Mouse (Mus musculus): ENCODE measurements around the gene Pla2g4a. TPM values are rescaled to one million over a fixed set of nuclear protein-coding genes. Genes with fewer than 3 reads are reported as not detected.

Gene Pla2g4a
- polyA plus RNA-seq, 1 experiment from 2014 or later: 2.1 TPM

DNA sequence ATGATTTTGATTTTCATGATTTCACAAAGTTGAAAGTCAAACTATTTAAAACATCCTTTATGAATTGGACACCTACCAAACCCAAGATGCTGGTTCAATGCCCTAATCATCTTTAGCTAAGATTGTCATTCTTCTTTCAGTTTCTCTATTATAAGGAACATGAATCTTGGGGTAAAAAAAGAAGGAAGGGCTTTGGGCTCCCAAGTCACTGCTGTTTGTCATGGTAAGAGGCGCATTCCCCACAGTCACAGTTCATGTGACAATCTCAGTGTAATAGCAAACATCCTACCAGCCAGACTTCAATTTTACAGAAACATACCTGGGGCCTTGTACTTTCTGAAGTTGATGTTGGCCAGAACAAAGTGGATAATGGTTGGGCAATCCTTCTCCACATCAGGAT is 119.2 kb downstream of the Pla2g4a start:
- Histone ChIP-seq H3K4me1 (replicated peaks; ENCODE audit: control insufficient read depth, insufficient read depth, low read length) (no peaks in the 10 kb centered on the region), H3K36me3 (replicated peaks; ENCODE audit: control insufficient read depth, insufficient read depth) (no peaks in the 10 kb centered on the region), H3K4me3 (replicated peaks; ENCODE audit: low read length) (no peak overlapping the region), H3K4me2 (replicated peaks) (no peak overlapping the region), H3K27me3 (ENCODE audit: control insufficient read depth, insufficient read depth, low read length) (no peaks in the 10 kb centered on the region), H3K27ac (no peak overlapping the region), H3K9me3 (ENCODE audit: control insufficient read depth, low read length) (no peaks in the 10 kb centered on the region), H3K9ac (no peak overlapping the region)
- DNase-seq (ENCODE audit: low spot score): peak; percentile 5
- WGBS: 96% methylated on average over 1 of the region's 1 CpGs
- no peak for ATAC-seq (ENCODE audit: low FRiP score)

GRCm38 (mm10) chr1:149840961-149841416 is 120.1 kb downstream of the Pla2g4a start:
- 91% methylated on average over 4 of the region's 4 CpGs for WGBS
- H3K9ac ChIP-seq: no peak overlapping the region
- ATAC-seq (ENCODE audit: low FRiP score) (no peak), DNase-seq (ENCODE audit: low spot score) (no peak)
- H3K4me3 ChIP-seq (replicated peaks; ENCODE audit: low read length): no peak overlapping the region
- no peak overlapping the region for H3K4me2 ChIP-seq (replicated peaks)
- H3K36me3 ChIP-seq (replicated peaks; ENCODE audit: control insufficient read depth, insufficient read depth): no peaks in the 10 kb centered on the region
- H3K4me1 ChIP-seq (replicated peaks; ENCODE audit: control insufficient read depth, insufficient read depth, low read length): no peaks in the 10 kb centered on the region
- H3K27me3 ChIP-seq (ENCODE audit: control insufficient read depth, insufficient read depth, low read length): no peaks in the 10 kb centered on the region
- H3K9me3 ChIP-seq (ENCODE audit: control insufficient read depth, low read length): no peaks in the 10 kb centered on the region
- H3K27ac ChIP-seq: no peak overlapping the region

- H3K27me3 ChIP-seq (ENCODE audit: control insufficient read depth, insufficient read depth, low read length): no peaks in the 10 kb centered on the region
- no peak overlapping the region for H3K9ac ChIP-seq
- H3K27ac ChIP-seq: no peak overlapping the region
- DNase-seq (ENCODE audit: low spot score) (no peak), ATAC-seq (ENCODE audit: low FRiP score) (no peak)
- no peaks in the 10 kb centered on the region for H3K4me1 ChIP-seq (replicated peaks; ENCODE audit: control insufficient read depth, insufficient read depth, low read length)
- H3K4me2 ChIP-seq (replicated peaks): no peak overlapping the region
- 96% methylated on average over 3 of the region's 3 CpGs for WGBS
- no peak overlapping the region for H3K4me3 ChIP-seq (replicated peaks; ENCODE audit: low read length)
- H3K9me3 ChIP-seq (ENCODE audit: control insufficient read depth, low read length): no peaks in the 10 kb centered on the region
- H3K36me3 ChIP-seq (replicated peaks; ENCODE audit: control insufficient read depth, insufficient read depth): no peaks in the 10 kb centered on the region
These were observed 120.7 kb downstream of the Pla2g4a start for GRCm38 (mm10) chr1:149840312-149840930.

DNA sequence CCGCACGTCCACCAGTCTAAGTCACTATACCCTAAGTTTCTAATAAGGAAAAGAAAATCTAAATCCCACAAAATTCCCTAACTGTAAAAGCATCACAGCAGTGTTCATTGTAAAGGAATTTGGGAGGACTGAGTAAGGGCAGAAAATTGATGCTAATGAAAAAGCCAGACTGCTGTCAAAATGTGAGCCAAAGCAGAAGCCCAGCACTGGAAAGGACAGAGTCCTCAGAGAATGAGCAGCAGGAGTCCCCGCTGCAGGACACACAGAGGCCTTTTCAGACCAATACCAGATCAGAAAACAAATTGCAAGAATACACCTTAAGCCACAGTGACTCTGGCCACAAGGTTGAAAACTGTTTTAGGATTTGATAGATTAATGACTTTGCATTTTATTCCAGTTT is 124.6 kb downstream of the Pla2g4a start:
- DNase-seq (ENCODE audit: low spot score): no peak
- 91% methylated on average over 3 of the region's 3 CpGs for WGBS

GRCm38 (mm10) chr1:149833876-149834275 is 127.2 kb downstream of the Pla2g4a start:
- WGBS: 89% methylated on average over 2 of the region's 2 CpGs
- H3K36me3 ChIP-seq (replicated peaks; ENCODE audit: control insufficient read depth, insufficient read depth): no peaks in the 10 kb centered on the region
- H3K27me3 ChIP-seq (ENCODE audit: control insufficient read depth, insufficient read depth, low read length): no peaks in the 10 kb centered on the region
- no peaks in the 10 kb centered on the region for H3K9me3 ChIP-seq (ENCODE audit: control insufficient read depth, low read length)
- H3K9ac ChIP-seq: no peak overlapping the region
- no peak overlapping the region for H3K4me3 ChIP-seq (replicated peaks; ENCODE audit: low read length)
- no peak overlapping the region for H3K4me2 ChIP-seq (replicated peaks)
- no peak for ATAC-seq (ENCODE audit: low FRiP score)
- H3K4me1 ChIP-seq (replicated peaks; ENCODE audit: control insufficient read depth, insufficient read depth, low read length): no peaks in the 10 kb centered on the region
- DNase-seq (ENCODE audit: low spot score): peak; percentile 10
- no peak overlapping the region for H3K27ac ChIP-seq

More for the DNA sequence above, 124.6 kb downstream of the Pla2g4a start:
- H3K9ac ChIP-seq: no peak overlapping the region
- no peak overlapping the region for H3K27ac ChIP-seq
- H3K4me1 ChIP-seq (replicated peaks; ENCODE audit: control insufficient read depth, insufficient read depth, low read length): no peaks in the 10 kb centered on the region
- H3K27me3 ChIP-seq (ENCODE audit: control insufficient read depth, insufficient read depth, low read length): no peaks in the 10 kb centered on the region
- H3K36me3 ChIP-seq (replicated peaks; ENCODE audit: control insufficient read depth, insufficient read depth): no peaks in the 10 kb centered on the region
- no peak overlapping the region for H3K4me2 ChIP-seq (replicated peaks)
- H3K4me3 ChIP-seq (replicated peaks; ENCODE audit: low read length): no peak overlapping the region
- no peak for ATAC-seq (ENCODE audit: low FRiP score)
- no peaks in the 10 kb centered on the region for H3K9me3 ChIP-seq (ENCODE audit: control insufficient read depth, low read length)

- WGBS: 28% methylated on average over 2 of the region's 2 CpGs
- peak; percentile 86 for DNase-seq (ENCODE audit: low spot score)
These were observed 128.1 kb downstream of the Pla2g4a start for GRCm38 (mm10) chr1:149832952-149833351.

GRCm38 (mm10) chr1:149832514-149832913 is 128.6 kb downstream of the Pla2g4a start:
- no peak overlapping the region for H3K4me2 ChIP-seq (replicated peaks)
- H3K36me3 ChIP-seq (replicated peaks; ENCODE audit: control insufficient read depth, insufficient read depth): no peaks in the 10 kb centered on the region
- H3K9me3 ChIP-seq (ENCODE audit: control insufficient read depth, low read length): no peaks in the 10 kb centered on the region
- no peak overlapping the region for H3K4me3 ChIP-seq (replicated peaks; ENCODE audit: low read length)
- peak; percentile 17 for DNase-seq (ENCODE audit: low spot score)
- H3K27me3 ChIP-seq (ENCODE audit: control insufficient read depth, insufficient read depth, low read length): no peaks in the 10 kb centered on the region
- 0 out of 2 replicates have a peak, but pooled peaks have one; percentile 22 for ATAC-seq (ENCODE audit: low FRiP score)
- H3K9ac ChIP-seq: no peak overlapping the region
- 73% methylated on average over 1 of the region's 1 CpGs for WGBS
- H3K4me1 ChIP-seq (replicated peaks; ENCODE audit: control insufficient read depth, insufficient read depth, low read length): no peaks in the 10 kb centered on the region
- no peak overlapping the region for H3K27ac ChIP-seq

More at GRCm38 (mm10) chr1:149832952-149833351, 128.1 kb downstream of the Pla2g4a start:
- Histone ChIP-seq H3K4me3 (replicated peaks; ENCODE audit: low read length) (no peak overlapping the region), H3K9ac (no peak overlapping the region), H3K4me1 (replicated peaks; ENCODE audit: control insufficient read depth, insufficient read depth, low read length) (no peaks in the 10 kb centered on the region), H3K27ac (no peak overlapping the region), H3K9me3 (ENCODE audit: control insufficient read depth, low read length) (no peaks in the 10 kb centered on the region), H3K27me3 (ENCODE audit: control insufficient read depth, insufficient read depth, low read length) (no peaks in the 10 kb centered on the region), H3K4me2 (replicated peaks) (no peak overlapping the region), H3K36me3 (replicated peaks; ENCODE audit: control insufficient read depth, insufficient read depth) (no peaks in the 10 kb centered on the region)
- peak; percentile 92 for ATAC-seq (ENCODE audit: low FRiP score)

- Histone ChIP-seq H3K9ac (no peak overlapping the region), H3K27me3 (ENCODE audit: control insufficient read depth, insufficient read depth, low read length) (no peaks in the 10 kb centered on the region), H3K4me3 (replicated peaks; ENCODE audit: low read length) (no peak overlapping the region), H3K27ac (no peak overlapping the region), H3K9me3 (ENCODE audit: control insufficient read depth, low read length) (0 out of 2 replicates have a peak, but pooled peaks cover 2% of the 10 kb centered on the region), H3K4me2 (replicated peaks) (no peak overlapping the region), H3K36me3 (replicated peaks; ENCODE audit: control insufficient read depth, insufficient read depth) (no peaks in the 10 kb centered on the region), H3K4me1 (replicated peaks; ENCODE audit: control insufficient read depth, insufficient read depth, low read length) (no peaks in the 10 kb centered on the region)
- ATAC-seq (ENCODE audit: low FRiP score) (no peak), DNase-seq (ENCODE audit: low spot score) (peak; percentile 12)
- WGBS: 80% methylated on average over 1 of the region's 1 CpGs
These were observed 130.0 kb downstream of the Pla2g4a start for GRCm38 (mm10) chr1:149831100-149831499.

- DNase-seq (ENCODE audit: low spot score) (no peak), ATAC-seq (ENCODE audit: low FRiP score) (no peak)
- 95% methylated on average over 4 of the region's 4 CpGs for WGBS
- Histone ChIP-seq H3K4me3 (replicated peaks; ENCODE audit: low read length) (no peak overlapping the region), H3K9ac (no peak overlapping the region), H3K4me1 (replicated peaks; ENCODE audit: control insufficient read depth, insufficient read depth, low read length) (no peaks in the 10 kb centered on the region), H3K4me2 (replicated peaks) (no peak overlapping the region), H3K9me3 (ENCODE audit: control insufficient read depth, low read length) (no peaks in the 10 kb centered on the region), H3K27me3 (ENCODE audit: control insufficient read depth, insufficient read depth, low read length) (no peaks in the 10 kb centered on the region), H3K27ac (no peak overlapping the region), H3K36me3 (replicated peaks; ENCODE audit: control insufficient read depth, insufficient read depth) (no peaks in the 10 kb centered on the region)
These were observed 147.3 kb downstream of the Pla2g4a start for GRCm38 (mm10) chr1:149813616-149814345.
